Mouse (Mus musculus) forebrain, postnatal 0 days (tissue): ENCODE measurements around the gene Fdx1l. TPM values are rescaled to one million over a fixed set of nuclear protein-coding genes. Genes with fewer than 3 reads are reported as not detected.
A peak's percentile ranks its signal among the peaks of the same experiment; 100 is the strongest.

Experiments
- ATAC-seq: fragments of 200-750 bp; cut with Nextera tagmentation; 2 replicates; pipeline ENCODE4 v1.8.0; 2017; ENCODE audit warnings: mild to moderate bottlenecking, moderate library complexity
- DNase-seq: peaks from one replicate; pipeline ENCODE4 v3.0.0-alpha.2; 2015
- H3K27ac ChIP-seq: fragments of 300-500 bp; sonication (generic); 2 replicates; pipeline ENCODE4 v1.5.1; 2014; ENCODE audit warnings: low read depth, mild to moderate bottlenecking, antibody characterized with exemption, low read length, moderate library complexity, mixed read lengths
- H3K27me3 ChIP-seq: fragments of 300-500 bp; sonication (generic); 2 replicates; pipeline ENCODE4 v1.6.1; 2014; ENCODE audit warnings: mild to moderate bottlenecking, low read length, mixed read lengths; ENCODE audit not compliant: insufficient read depth
- H3K36me3 ChIP-seq: fragments of 300-500 bp; sonication (generic); 2 replicates; pipeline ENCODE4 v1.6.1; 2014; ENCODE audit warnings: mild to moderate bottlenecking, moderate library complexity; ENCODE audit not compliant: insufficient read depth
- H3K4me1 ChIP-seq: fragments of 300-500 bp; sonication (generic); 2 replicates; pipeline ENCODE4 v1.6.1; 2014; ENCODE audit warnings: antibody characterized with exemption; ENCODE audit not compliant: insufficient read depth
- H3K4me2 ChIP-seq: fragments of 300-500 bp; sonication (generic); 2 replicates; pipeline ENCODE4 v1.6.1; 2014; ENCODE audit warnings: low read depth, mild to moderate bottlenecking, moderate library complexity
- H3K4me3 ChIP-seq: fragments of 300-500 bp; sonication (generic); 2 replicates; pipeline ENCODE4 v1.5.1; 2014; ENCODE audit warnings: low read depth, low read length, mixed read lengths
- H3K9ac ChIP-seq: fragments of 300-500 bp; sonication (generic); 2 replicates; pipeline ENCODE4 v1.6.1; 2014; ENCODE audit warnings: mild to moderate bottlenecking
- H3K9me3 ChIP-seq: fragments of 300-500 bp; sonication (generic); 2 replicates; pipeline ENCODE4 v1.6.1; 2016; ENCODE audit warnings: low read length
- CTCF ChIP-seq: sonication (generic); IDR thresholded peaks from 2 replicates; pipeline ENCODE4 v1.5.1; 2016; ENCODE audit warnings: antibody characterized with exemption, control low read depth, low read depth
- WGBS: fragments of 180-500 bp; shearing (Covaris S2); extraction: QIAGEN DNeasy Blood & Tissue Kit; methylation state at CpG from one replicate; pipeline ENCODE4 v1.1.7; 2014; 5-methylcytosine and 5-hydroxymethylcytosine counted together
- polyA plus RNA-seq: library from polyadenylated mRNA; unstranded; fragments of >200 nt; fragmentation: Nextera tagmentation; extraction: Ambion mirVana; gene quantifications from 2 replicates; pipeline ENCODE4 v1.2.1, GENCODE M21; 2015
- total RNA-seq: library from RNA; depleted of rRNA; stranded (reverse); fragments of >200 nt; gene quantifications from 2 replicates; pipeline ENCODE4 v1.2.3, GENCODE M21; 2014

Fdx1l gene
- total and polyA plus RNA-seq, 2 experiments from 2014 or later: 63.2 to 79.4 TPM

- DNase-seq: peak; percentile 68
- H3K9ac ChIP-seq: peak within 1 kb of the TSS; percentile 26; the same call in 1 of the 2 replicates
- H3K27ac ChIP-seq: no peak within 1 kb of the TSS
- peaks cover 40% of the 10 kb centered on the region for H3K27me3 ChIP-seq
- peaks cover 9% of the 10 kb centered on the region for H3K4me1 ChIP-seq
- no peaks in the 10 kb centered on the region for H3K9me3 ChIP-seq
- H3K4me2 ChIP-seq: peak within 1 kb of the TSS; percentile 30
- WGBS: 4% methylated on average over 37 of the region's 37 CpGs
- H3K4me3 ChIP-seq: no peak within 1 kb of the TSS
- H3K36me3 ChIP-seq: no peaks in the 10 kb centered on the region
- TF ChIP-seq CTCF: peak; percentile 82
- no peak for ATAC-seq
Measured at GRCm38 (mm10) chr9:21029291-21030054, 43.9 kb downstream of the Fdx1l start, which contains the start of gene Icam4. Gene Icam4, plus strand, starts transcription at chr9:21029373.

- no peak for ATAC-seq
- H3K27ac ChIP-seq: no peak overlapping the region
- TF ChIP-seq CTCF: no peak
- no peak overlapping the region for H3K4me2 ChIP-seq
- WGBS: 74% methylated on average over 6 of the region's 6 CpGs
- peaks cover 35% of the 10 kb centered on the region for H3K27me3 ChIP-seq
- no peak for DNase-seq
- no peaks in the 10 kb centered on the region for H3K36me3 ChIP-seq
- no peaks in the 10 kb centered on the region for H3K9me3 ChIP-seq
- H3K4me3 ChIP-seq: no peak overlapping the region
- H3K4me1 ChIP-seq: peaks cover 8% of the 10 kb centered on the region
- no peak overlapping the region for H3K9ac ChIP-seq
Measured at GRCm38 (mm10) chr9:21028560-21029110, 44.8 kb downstream of the Fdx1l start.

- no peaks in the 10 kb centered on the region for H3K36me3 ChIP-seq
- ATAC-seq (no peak), DNase-seq (no peak)
- H3K4me1 ChIP-seq: 0 out of 2 replicates have a peak, but pooled peaks cover 1% of the 10 kb centered on the region
- H3K27ac ChIP-seq: no peak overlapping the region
- no peak overlapping the region for H3K4me3 ChIP-seq
- no peak for TF ChIP-seq CTCF
- H3K9ac ChIP-seq: no peak overlapping the region
- H3K9me3 ChIP-seq: no peaks in the 10 kb centered on the region
- H3K4me2 ChIP-seq: no peak overlapping the region
- WGBS: 64% methylated on average over 8 of the region's 8 CpGs
- peaks cover 27% of the 10 kb centered on the region; the same call in 1 of the 2 replicates for H3K27me3 ChIP-seq
Measured at GRCm38 (mm10) chr9:21027774-21028290, 45.6 kb downstream of the Fdx1l start.

- Histone ChIP-seq H3K36me3 (no peaks in the 10 kb centered on the region), H3K9ac (no peak overlapping the region), H3K4me1 (no peaks in the 10 kb centered on the region), H3K27me3 (peaks cover 23% of the 10 kb centered on the region; the same call in 1 of the 2 replicates), H3K4me2 (no peak overlapping the region), H3K9me3 (no peaks in the 10 kb centered on the region), H3K4me3 (no peak overlapping the region), H3K27ac (no peak overlapping the region)
- ATAC-seq (no peak), DNase-seq (no peak)
- no peak for TF ChIP-seq CTCF
- WGBS: 86% methylated on average over 12 of the region's 12 CpGs
Measured at GRCm38 (mm10) chr9:21026849-21027248, 46.6 kb downstream of the Fdx1l start.

GRCm38 (mm10) chr9:21025258-21025810, 48.1 kb downstream of the Fdx1l start:
- TF ChIP-seq CTCF: no peak

GRCm38 (mm10) chr9:21022726-21023125, 50.7 kb downstream of the Fdx1l start:
- Histone ChIP-seq H3K4me3 (no peak overlapping the region), H3K27me3 (no peaks in the 10 kb centered on the region), H3K9ac (no peak overlapping the region), H3K36me3 (no peaks in the 10 kb centered on the region), H3K4me1 (no peaks in the 10 kb centered on the region), H3K4me2 (no peak overlapping the region), H3K9me3 (no peaks in the 10 kb centered on the region), H3K27ac (no peak overlapping the region)
- 96% methylated on average over 1 of the region's 1 CpGs for WGBS
- ATAC-seq (no peak), DNase-seq (no peak)
- no peak for TF ChIP-seq CTCF

More at GRCm38 (mm10) chr9:21025258-21025810, 48.1 kb downstream of the Fdx1l start:
- H3K4me2 ChIP-seq: no peak overlapping the region
- no peaks in the 10 kb centered on the region for H3K4me1 ChIP-seq
- no peaks in the 10 kb centered on the region for H3K36me3 ChIP-seq
- H3K27me3 ChIP-seq: peaks cover 21% of the 10 kb centered on the region; the same call in 1 of the 2 replicates
- no peak overlapping the region for H3K9ac ChIP-seq
- no peaks in the 10 kb centered on the region for H3K9me3 ChIP-seq
- ATAC-seq (no peak), DNase-seq (no peak)
- H3K4me3 ChIP-seq: no peak overlapping the region
- no peak overlapping the region for H3K27ac ChIP-seq
- 72% methylated on average over 19 of the region's 19 CpGs for WGBS

GRCm38 (mm10) chr9:21022288-21022687, 51.1 kb downstream of the Fdx1l start:
- Histone ChIP-seq H3K9ac (no peak overlapping the region), H3K4me1 (no peaks in the 10 kb centered on the region), H3K4me3 (no peak overlapping the region), H3K27me3 (peaks cover 4% of the 10 kb centered on the region; the same call in 1 of the 2 replicates), H3K36me3 (no peaks in the 10 kb centered on the region), H3K9me3 (no peaks in the 10 kb centered on the region), H3K27ac (no peak overlapping the region), H3K4me2 (no peak overlapping the region)
- no peak for DNase-seq
- WGBS: 60% methylated on average over 6 of the region's 6 CpGs
- no peak for TF ChIP-seq CTCF
- no peak for ATAC-seq
